Mouse (Mus musculus) megakaryocyte progenitor cell, adult 5-6 weeks (primary cell): Measurements from ENCODE around the gene Gm20479. TPM values are rescaled to one million over a fixed set of nuclear protein-coding genes. Genes with fewer than 3 reads are reported as not detected.
A peak's percentile ranks its signal among the peaks of the same experiment; 100 is the strongest.

Experiments used
- ATAC-seq: replicated peaks from 2 replicates; pipeline ENCODE4 v1.8.0; 2016; ENCODE audit warnings: mild to moderate bottlenecking, moderate TSS enrichment, inconsistent platforms; ENCODE audit not compliant: poor library complexity
- total RNA-seq, 2 experiments: library from RNA; stranded (forward) in 1 of 2; stranded (reverse) in 1 of 2; fragments of 157-497, 149-512 nt in 1 of 2; fragments of 200-1000 nt in 1 of 2; gene quantifications; 2 replicates each; pipeline versions ENCODE4 v1.2.3 to v1.2.4; 2015 to 2017

The Gm20479 gene
- total RNA-seq, 2 experiments from 2014 or later = not detected

- no peak for ATAC-seq
Measured at GRCm38 (mm10) chr7:27335011-27335720, 22.1 kb downstream of the Gm20479 start.

GRCm38 (mm10) chr7:27334405-27334911, 22.8 kb downstream of the Gm20479 start:
- no peak for ATAC-seq

GRCm38 (mm10) chr7:27333316-27333941, 23.8 kb downstream of the Gm20479 start:
- no peak for ATAC-seq

- peak; percentile 47 for ATAC-seq
Measured at GRCm38 (mm10) chr7:27332353-27333199, 24.6 kb downstream of the Gm20479 start.

GRCm38 (mm10) chr7:27331854-27332253, 25.4 kb downstream of the Gm20479 start:
- no peak for ATAC-seq

- ATAC-seq = no peak
Measured at GRCm38 (mm10) chr7:27331541-27331851, 25.7 kb downstream of the Gm20479 start.

- ATAC-seq = peak; percentile 68
Measured at GRCm38 (mm10) chr7:27330709-27331540, 26.3 kb downstream of the Gm20479 start.

- ATAC-seq = no peak
Measured at GRCm38 (mm10) chr7:27329981-27330380, 27.2 kb downstream of the Gm20479 start.

- peak; percentile 49 for ATAC-seq
Measured at GRCm38 (mm10) chr7:27329326-27329947, 27.8 kb downstream of the Gm20479 start.

- no peak; the same call in 1 of the 2 replicates for ATAC-seq
Measured at GRCm38 (mm10) chr7:27328648-27329047, 28.6 kb downstream of the Gm20479 start.

GRCm38 (mm10) chr7:27328161-27328560, 29.1 kb downstream of the Gm20479 start:
- no peak for ATAC-seq

- ATAC-seq = no peak
Measured at GRCm38 (mm10) chr7:27327500-27327899, 29.7 kb downstream of the Gm20479 start.

GRCm38 (mm10) chr7:27326101-27326880, 30.9 kb downstream of the Gm20479 start:
- ATAC-seq = no peak

GRCm38 (mm10) chr7:27325697-27326096, 31.5 kb downstream of the Gm20479 start:
- peak; percentile 8; the same call in 1 of the 2 replicates for ATAC-seq

- no peak for ATAC-seq
Measured at GRCm38 (mm10) chr7:27324928-27325327, 32.3 kb downstream of the Gm20479 start.

GRCm38 (mm10) chr7:27324161-27324560, 33.1 kb downstream of the Gm20479 start:
- no peak for ATAC-seq

- ATAC-seq = no peak
Measured at GRCm38 (mm10) chr7:27323001-27323400, 34.2 kb downstream of the Gm20479 start.

GRCm38 (mm10) chr7:27322291-27322690, 34.9 kb downstream of the Gm20479 start:
- 0 out of 2 replicates have a peak, but pooled peaks have one; percentile 21 for ATAC-seq

- no peak for ATAC-seq
Measured at GRCm38 (mm10) chr7:27319411-27319810, 37.8 kb downstream of the Gm20479 start.
